Mouse (Mus musculus) midbrain, embryonic 11.5 days (tissue): ENCODE results near the gene Trmt44. TPM values are rescaled to one million over a fixed set of nuclear protein-coding genes. Genes with fewer than 3 reads are reported as not detected.

ENCODE experiments used
- ATAC-seq: fragments of 200-750 bp; cut with Nextera tagmentation; 2 replicates; pipeline ENCODE4 v1.8.0; 2017; ENCODE audit warnings: moderate TSS enrichment, moderate library complexity; ENCODE audit not compliant: low FRiP score
- DNase-seq: peaks from one replicate; pipeline ENCODE4 v3.0.0; 2015; ENCODE audit warnings: low spot score; ENCODE audit errors: missing footprints
- H3K27ac ChIP-seq: fragments of 300-500 bp; sonication (generic); 2 replicates; pipeline ENCODE4 v1.5.1; 2014; ENCODE audit warnings: low read depth, low read length
- H3K27me3 ChIP-seq: fragments of 300-500 bp; sonication (generic); 2 replicates; pipeline ENCODE4 v1.6.1; 2014; ENCODE audit warnings: mild to moderate bottlenecking, low read length, moderate library complexity, mixed read lengths; ENCODE audit not compliant: control insufficient read depth, insufficient read depth
- H3K36me3 ChIP-seq: fragments of 300-500 bp; sonication (generic); 2 replicates; pipeline ENCODE4 v1.6.1; 2014; ENCODE audit warnings: mild to moderate bottlenecking, low read length, moderate library complexity, mixed read lengths; ENCODE audit not compliant: control insufficient read depth, insufficient read depth
- H3K4me1 ChIP-seq: fragments of 300-500 bp; sonication (generic); 2 replicates; pipeline ENCODE4 v1.6.1; 2014; ENCODE audit warnings: low read length; ENCODE audit not compliant: control insufficient read depth, insufficient read depth
- H3K4me2 ChIP-seq: fragments of 300-500 bp; sonication (generic); 2 replicates; pipeline ENCODE4 v1.6.1; 2014; ENCODE audit warnings: mild to moderate bottlenecking, moderate library complexity
- H3K4me3 ChIP-seq: fragments of 300-500 bp; sonication (generic); 2 replicates; pipeline ENCODE4 v1.5.1; 2014; ENCODE audit warnings: low read depth, low read length
- H3K9ac ChIP-seq: fragments of 300-500 bp; sonication (generic); 2 replicates; pipeline ENCODE4 v1.6.1; 2014; ENCODE audit warnings: low read length
- H3K9me3 ChIP-seq: fragments of 300-500 bp; sonication (generic); 2 replicates; pipeline ENCODE4 v1.6.1; 2016; ENCODE audit warnings: low read length; ENCODE audit not compliant: control insufficient read depth
- WGBS: fragments of 180-500 bp; shearing (Covaris S2); extraction: QIAGEN DNeasy Blood & Tissue Kit; methylation state at CpG from one replicate; pipeline ENCODE4 v1.1.7; 2014; 5-methylcytosine and 5-hydroxymethylcytosine counted together
- polyA plus RNA-seq: library from polyadenylated mRNA; unstranded; fragments of >200 nt; fragmentation: Nextera tagmentation; extraction: Ambion mirVana; gene quantifications from 2 replicates; pipeline ENCODE4 v1.2.1, GENCODE M21; 2014

Trmt44 gene
- polyA plus RNA-seq, 1 experiment from 2014 or later, result 9.3 TPM

DNA sequence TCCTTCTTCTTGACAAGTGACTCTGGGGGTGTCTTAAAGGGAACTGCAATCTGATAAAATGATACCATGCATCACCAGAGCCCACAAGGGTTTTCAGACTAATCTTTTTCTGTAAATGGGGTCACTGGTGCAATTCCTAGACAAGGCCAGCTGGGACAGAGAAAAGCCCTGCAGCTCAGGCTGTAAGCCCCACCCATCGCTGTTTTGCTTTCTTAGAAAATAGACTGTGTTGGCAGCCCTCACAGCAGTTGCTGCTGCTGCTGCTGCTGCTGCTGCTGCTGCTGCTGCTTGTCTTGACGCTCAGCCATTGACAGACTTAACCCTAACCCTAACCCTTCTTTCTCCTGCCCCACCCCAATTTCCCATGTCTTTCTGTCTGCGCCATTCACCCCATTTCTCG, 35.3 kb downstream of the Trmt44 start:
- no peak overlapping the region for H3K9ac ChIP-seq
- 62% methylated on average over 4 of the region's 4 CpGs for WGBS

DNA sequence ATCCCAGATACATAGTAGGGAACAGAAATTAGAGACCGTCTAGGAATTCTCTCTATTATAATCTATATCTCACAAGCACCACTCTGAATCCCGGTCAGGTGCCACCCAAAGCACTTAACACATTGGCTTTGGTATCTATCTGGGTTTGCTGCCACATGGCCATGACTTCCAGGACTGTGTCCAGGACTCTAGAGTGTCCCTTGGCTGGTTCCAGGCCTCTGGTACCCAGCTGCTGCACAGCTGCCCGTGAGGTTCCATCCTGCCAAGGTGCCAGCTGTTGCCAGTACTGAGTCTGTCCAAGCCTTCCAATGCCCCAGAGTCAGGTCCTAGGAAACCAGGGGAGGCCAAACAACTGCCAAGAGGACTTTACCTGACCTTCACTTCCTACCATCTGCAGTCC, 36.8 kb downstream of the Trmt44 start:
- Histone ChIP-seq H3K4me1 (no peaks in the 10 kb centered on the region), H3K27me3 (no peaks in the 10 kb centered on the region), H3K4me2 (no peak overlapping the region), H3K9me3 (no peaks in the 10 kb centered on the region), H3K27ac (no peak overlapping the region), H3K9ac (no peak overlapping the region), H3K4me3 (no peak overlapping the region), H3K36me3 (no peaks in the 10 kb centered on the region)
- WGBS, result 89% methylated on average over 3 of the region's 3 CpGs
- DNase-seq (no peak), ATAC-seq (no peak)

More for the DNA sequence above, 35.3 kb downstream of the Trmt44 start:
- Histone ChIP-seq H3K4me2 (no peak overlapping the region), H3K4me1 (no peaks in the 10 kb centered on the region), H3K4me3 (no peak overlapping the region), H3K9me3 (no peaks in the 10 kb centered on the region), H3K36me3 (no peaks in the 10 kb centered on the region), H3K27ac (no peak overlapping the region), H3K27me3 (no peaks in the 10 kb centered on the region)
- DNase-seq, result no peak
- ATAC-seq, result no peak

DNA sequence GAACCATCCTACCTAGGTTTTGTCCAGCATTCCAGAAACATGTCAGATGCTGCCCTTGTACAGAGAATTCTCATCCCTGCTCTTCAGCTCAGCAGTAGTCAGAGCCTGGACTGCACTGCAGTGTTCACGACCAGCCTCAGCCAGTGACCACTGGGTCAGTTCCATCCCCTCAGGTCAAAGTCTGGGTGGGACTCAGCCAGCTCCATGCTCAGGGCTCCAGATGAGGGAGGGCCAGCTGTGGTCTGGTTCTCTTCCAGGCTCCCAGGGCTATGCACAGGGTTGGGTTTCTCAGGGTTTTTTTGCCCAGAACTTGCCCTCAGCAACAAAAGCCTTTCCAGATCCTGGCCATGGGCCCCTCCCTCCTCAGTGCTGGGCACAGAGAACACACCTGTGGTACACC, 37.4 kb downstream of the Trmt44 start:
- Histone ChIP-seq H3K9ac (no peak overlapping the region), H3K27me3 (no peaks in the 10 kb centered on the region), H3K27ac (no peak overlapping the region), H3K9me3 (no peaks in the 10 kb centered on the region), H3K36me3 (no peaks in the 10 kb centered on the region), H3K4me1 (no peaks in the 10 kb centered on the region), H3K4me3 (no peak overlapping the region), H3K4me2 (no peak overlapping the region)
- ATAC-seq (no peak), DNase-seq (no peak)
- 68% methylated on average over 1 of the region's 1 CpGs for WGBS

DNA sequence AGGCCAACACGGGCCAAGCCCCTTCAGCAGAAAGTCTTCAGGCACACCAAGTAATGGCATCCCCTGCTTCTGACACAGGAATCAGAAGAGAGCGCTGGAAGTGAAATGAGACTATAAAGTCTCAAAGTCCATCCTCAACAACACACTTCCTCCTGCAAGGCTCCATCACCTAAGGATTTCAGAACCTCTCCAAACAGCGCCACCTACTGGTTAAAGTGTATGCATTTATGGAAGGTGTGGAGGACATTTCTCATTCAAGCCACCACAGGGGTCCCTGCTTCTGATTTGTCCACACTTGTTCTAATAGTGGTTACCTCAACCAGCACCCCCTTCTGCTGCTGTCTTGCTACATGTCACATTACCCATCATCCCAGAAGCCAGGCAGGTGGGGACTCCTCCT, 38.6 kb downstream of the Trmt44 start:
- H3K9me3 ChIP-seq, result no peaks in the 10 kb centered on the region
- no peak overlapping the region for H3K27ac ChIP-seq
- no peaks in the 10 kb centered on the region for H3K27me3 ChIP-seq
- H3K4me2 ChIP-seq, result no peak overlapping the region
- no peaks in the 10 kb centered on the region for H3K36me3 ChIP-seq
- no peaks in the 10 kb centered on the region for H3K4me1 ChIP-seq
- WGBS, result 70% methylated on average over 3 of the region's 3 CpGs
- no peak overlapping the region for H3K4me3 ChIP-seq
- peak; percentile 78 for DNase-seq
- no peak for ATAC-seq
- no peak overlapping the region for H3K9ac ChIP-seq

DNA sequence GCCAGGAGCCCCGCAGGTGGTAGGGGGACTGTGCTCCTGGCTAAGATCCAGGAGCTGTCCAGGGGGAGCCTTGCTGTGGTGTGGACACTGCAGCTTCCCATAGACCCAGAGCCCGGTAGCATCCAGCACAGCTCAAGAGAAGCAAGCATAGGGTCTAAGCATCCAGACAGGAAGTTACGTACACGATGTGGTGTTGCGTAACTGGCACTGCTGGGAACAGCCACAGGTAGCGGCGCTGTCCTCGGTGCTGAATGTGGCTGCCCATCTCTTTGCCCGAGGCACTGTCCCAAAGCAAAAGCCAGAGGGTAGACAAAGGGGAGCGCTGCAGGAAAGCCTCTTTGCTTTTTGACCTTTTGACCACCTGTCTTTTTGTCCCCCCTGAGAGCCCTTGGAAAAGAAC, 43.3 kb downstream of the Trmt44 start:
- Histone ChIP-seq H3K4me1 (no peaks in the 10 kb centered on the region; the same call in 1 of the 2 replicates), H3K36me3 (no peaks in the 10 kb centered on the region), H3K9me3 (no peaks in the 10 kb centered on the region), H3K27ac (no peak overlapping the region), H3K4me3 (no peak overlapping the region), H3K9ac (no peak overlapping the region), H3K27me3 (no peaks in the 10 kb centered on the region), H3K4me2 (no peak overlapping the region)
- ATAC-seq (no peak), DNase-seq (peak; percentile 89)
- WGBS, result 17% methylated on average over 10 of the region's 10 CpGs

DNA sequence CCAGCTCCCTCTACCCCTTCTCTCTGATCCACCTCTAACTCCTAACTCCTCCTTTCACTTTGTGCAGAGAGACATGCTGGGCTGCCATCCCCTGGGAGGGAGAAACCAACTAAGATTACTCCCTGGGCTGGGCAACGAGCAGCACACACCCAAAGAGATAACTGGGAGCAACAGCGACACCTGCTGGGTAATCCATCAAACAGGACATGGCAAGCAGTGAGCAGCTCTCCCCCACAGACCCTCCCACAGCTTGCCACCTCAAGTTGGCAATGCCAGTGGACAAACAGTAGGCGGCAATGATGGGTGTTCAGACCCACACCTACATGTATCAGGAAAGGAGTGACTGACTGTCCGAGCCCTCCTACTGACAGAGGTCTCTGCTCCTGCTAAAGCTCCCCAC, 44.4 kb downstream of the Trmt44 start:
- H3K27me3 ChIP-seq, result no peaks in the 10 kb centered on the region
- H3K4me1 ChIP-seq, result peaks cover 10% of the 10 kb centered on the region; the same call in 1 of the 2 replicates
- H3K36me3 ChIP-seq, result no peaks in the 10 kb centered on the region
- no peak overlapping the region for H3K4me2 ChIP-seq
- ATAC-seq (peak; percentile 51; the same call in 1 of the 2 replicates), DNase-seq (peak; percentile 93)
- no peak overlapping the region for H3K27ac ChIP-seq
- 21% methylated on average over 4 of the region's 4 CpGs for WGBS
- no peak overlapping the region for H3K4me3 ChIP-seq
- H3K9me3 ChIP-seq, result no peaks in the 10 kb centered on the region
- H3K9ac ChIP-seq, result no peak overlapping the region

DNA sequence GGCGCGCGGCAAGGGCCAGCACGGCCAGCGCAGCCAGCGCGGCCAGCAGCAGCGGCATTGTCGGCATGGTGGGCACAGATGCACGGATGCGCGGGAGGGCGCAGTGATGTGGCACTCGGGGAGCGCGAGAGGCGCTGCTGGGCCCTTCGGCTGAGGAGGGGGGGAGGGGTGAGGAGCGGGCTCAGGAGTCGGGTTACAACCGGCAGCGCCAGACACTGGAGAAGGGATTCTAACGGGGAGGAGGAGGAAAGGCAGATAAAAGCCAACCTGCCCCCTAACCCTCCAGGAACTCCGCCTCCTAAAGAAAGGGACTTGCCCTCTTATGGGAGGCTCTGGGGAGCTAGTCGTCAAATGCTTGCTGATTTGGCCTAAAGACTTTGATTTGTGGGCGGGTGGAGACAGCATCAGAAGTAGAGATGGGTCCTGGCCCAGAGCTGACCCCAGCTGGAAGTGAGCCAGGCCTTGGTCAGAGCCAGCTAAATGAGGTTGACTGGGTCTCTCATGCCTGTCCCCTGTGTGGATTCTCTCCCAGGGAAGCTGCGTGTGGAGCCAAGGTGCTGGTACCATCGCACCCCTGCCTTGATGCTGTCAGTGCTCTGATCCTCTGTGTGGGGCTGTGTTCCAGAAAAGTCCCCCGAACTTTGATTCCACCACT, 49.3 kb downstream of the Trmt44 start, which contains the start of gene Cpz:
Gene Cpz, minus strand, starts transcription at position 230 of the 655 bp plus-strand sequence.
- 3% methylated on average over 29 of the region's 29 CpGs for WGBS

DNA sequence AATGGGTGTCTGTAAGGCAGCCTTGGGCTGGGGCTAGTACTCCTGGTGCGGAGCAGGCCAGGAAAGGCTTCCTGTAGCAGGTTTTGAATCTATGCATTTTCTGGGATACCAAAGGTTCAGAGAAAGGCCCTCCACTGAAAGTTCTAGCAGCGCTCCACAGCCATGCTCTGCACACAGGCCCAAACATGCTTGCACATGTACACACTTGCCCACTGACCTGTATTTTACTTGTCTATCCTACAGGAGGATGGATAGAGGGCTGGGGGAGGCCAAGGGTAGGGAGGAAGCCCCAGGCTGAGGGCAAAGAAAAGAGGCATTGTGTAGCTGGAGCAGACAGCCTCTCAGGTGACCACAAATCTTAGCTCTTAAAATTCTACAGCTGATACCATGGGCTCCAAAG, 50.5 kb downstream of the Trmt44 start:
- Histone ChIP-seq H3K27ac (no peak overlapping the region), H3K4me1 (peaks cover 12% of the 10 kb centered on the region; the same call in 1 of the 2 replicates), H3K4me2 (no peak overlapping the region), H3K9me3 (no peaks in the 10 kb centered on the region), H3K27me3 (peaks cover 14% of the 10 kb centered on the region), H3K4me3 (no peak overlapping the region), H3K9ac (no peak overlapping the region), H3K36me3 (no peaks in the 10 kb centered on the region)
- peak; percentile 90 for DNase-seq
- 84% methylated on average over 2 of the region's 2 CpGs for WGBS
- no peak for ATAC-seq

More for the DNA sequence above, 49.3 kb downstream of the Trmt44 start, which contains the start of gene Cpz:
- Histone ChIP-seq H3K9me3 (no peaks in the 10 kb centered on the region), H3K4me3 (peak within 1 kb of the TSS; percentile 27), H3K4me1 (peaks cover 12% of the 10 kb centered on the region; the same call in 1 of the 2 replicates), H3K9ac (peak within 1 kb of the TSS; percentile 59), H3K36me3 (no peaks in the 10 kb centered on the region), H3K4me2 (peak within 1 kb of the TSS; percentile 60), H3K27ac (no peak within 1 kb of the TSS), H3K27me3 (peaks cover 14% of the 10 kb centered on the region)
- peak; percentile 88 for ATAC-seq
- DNase-seq, result peak; percentile 98

DNA sequence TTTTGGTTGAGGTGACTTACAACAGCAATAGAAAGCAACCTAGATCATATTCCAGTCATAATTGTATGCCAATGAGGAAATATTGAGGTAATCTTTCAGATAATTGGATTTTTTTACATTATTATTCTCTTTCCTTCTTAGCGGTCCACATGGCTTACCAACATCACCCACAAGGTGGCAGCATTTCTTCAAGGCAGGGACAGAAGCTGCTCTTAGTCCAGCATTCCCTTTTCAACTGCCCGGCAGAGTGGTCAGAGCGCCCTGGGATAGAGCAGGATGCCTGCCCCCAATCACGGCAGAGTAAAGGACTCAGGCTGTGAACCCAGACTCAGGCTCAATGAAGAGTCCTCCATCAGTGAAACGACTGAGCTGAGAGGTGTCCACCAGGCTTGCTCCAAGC, 51.1 kb downstream of the Trmt44 start:
- Histone ChIP-seq H3K27ac (no peak overlapping the region), H3K27me3 (peaks cover 14% of the 10 kb centered on the region), H3K4me2 (no peak overlapping the region), H3K9me3 (no peaks in the 10 kb centered on the region), H3K9ac (no peak overlapping the region), H3K36me3 (no peaks in the 10 kb centered on the region), H3K4me1 (peaks cover 12% of the 10 kb centered on the region; the same call in 1 of the 2 replicates), H3K4me3 (no peak overlapping the region)
- DNase-seq (peak; percentile 97), ATAC-seq (peak; percentile 57; the same call in 1 of the 2 replicates)
- under 1% methylated on average over 5 of the region's 5 CpGs for WGBS
